In genomic region chr12:40714288-40714687, GRCm38 (mm10) we compare ENCODE assay signal across 29 mouse cellular contexts.
DNase-seq lines count a peak whose midpoint lies in the region; ATAC-seq and TF ChIP-seq lines count a peak whose summit lies in the region.
"Had no signal": no experiment of that assay in that cellular context is flagged by ENCODE, and none has a peak within 500 bp of the region (broad histone marks: within the 10 kb centered on the region; RNA-seq: fewer than 3 reads in every experiment).

No protein-coding gene starts in this region.

- 27% methylated on average over 5 of the region's 5 CpGs for WGBS in forebrain, embryonic 15.5 days
- WGBS in forebrain, embryonic 11.5 days, result 50% methylated on average over 5 of the region's 5 CpGs

- no peak overlapping the region for H3K9ac ChIP-seq in forebrain, embryonic 15.5 days (replicated peaks)
- H3K9ac ChIP-seq in forebrain, embryonic 11.5 days (ENCODE audit: low read length), result no peak overlapping the region
- H3K9ac ChIP-seq: embryonic facial prominence, embryonic 12.5 days; heart, embryonic 15.5 days; intestine, embryonic 15.5 days; liver, embryonic 14.5 days; lung, embryonic 14.5 days had no signal

- H3K27me3 ChIP-seq in forebrain, embryonic 15.5 days, result no peaks in the 10 kb centered on the region
- no peaks in the 10 kb centered on the region for H3K27me3 ChIP-seq in forebrain, embryonic 11.5 days (ENCODE audit: control insufficient read depth, insufficient read depth, low read length)
- H3K27me3 ChIP-seq: embryonic facial prominence, embryonic 12.5 days; heart, embryonic 15.5 days; intestine, embryonic 15.5 days had no signal

- TF ChIP-seq POLR2A in brain, embryonic 14.5 days (IDR thresholded peaks at IDR 0.05; ENCODE audit: borderline replicate concordance, extremely low read depth, insufficient read depth, insufficient read length, poor library complexity, severe bottlenecking), result no peak

- DNase-seq in forebrain, embryonic 11.5 days (ENCODE audit: low spot score), result no peak
- no peak for DNase-seq in layer of hippocampus, adult 2 months (ENCODE audit: low spot score in 2 of 2)
- DNase-seq in layer of hippocampus, postnatal 25 days (ENCODE audit: extremely low spot score in 1 of 2, low spot score in 1 of 2), result no peak
- peak; percentile 39 for DNase-seq in Muller cell, postnatal 12 days (ENCODE audit: inconsistent ontology term)
- peak; percentile 70 for DNase-seq in brain, embryonic 14.5 days (ENCODE audit: low read depth)
- DNase-seq in cerebellum, postnatal 25 days, result no peak
- DNase-seq in adrenal gland, postnatal 25 days, result no peak
- DNase-seq: adrenal gland, postnatal 14 days; cerebellum, adult 8-10 months; cerebellum, postnatal 36 days; embryo, embryonic 11 days; gastrocnemius, postnatal 14 days; heart, adult 11 months; kidney, adult 8-10 months; kidney, postnatal 4 days; liver; lung, embryonic 14.5 days; right cerebral cortex, adult 18-20 months; spleen, adult 18-20 months; thymus, postnatal 14 days had no signal

- no peak for TF ChIP-seq CTCF in layer of hippocampus, adult 2 months (conservative IDR thresholded peaks at IDR 0.05)
- no peak for TF ChIP-seq CTCF in brain, embryonic 14.5 days (IDR thresholded peaks at IDR 0.05; ENCODE audit: borderline replicate concordance, extremely low read depth, insufficient read depth, insufficient read length)

- H3K36me3 ChIP-seq in forebrain, embryonic 15.5 days, result no peaks in the 10 kb centered on the region
- H3K36me3 ChIP-seq in forebrain, embryonic 11.5 days (ENCODE audit: control insufficient read depth, insufficient read depth, low read length), result no peaks in the 10 kb centered on the region
- H3K36me3 ChIP-seq: heart, embryonic 10.5 days; heart, embryonic 15.5 days; intestine, embryonic 15.5 days had no signal

- H3K27ac ChIP-seq in forebrain, embryonic 15.5 days (replicated peaks), result peak overlapping the region; percentile 43; the same call in 1 of the 2 replicates
- no peak overlapping the region for H3K27ac ChIP-seq in forebrain, embryonic 11.5 days (ENCODE audit: low read depth, low read length)
- H3K27ac ChIP-seq in layer of hippocampus, adult 2 months, result peak overlapping the region; percentile 64; the same call in 1 of the 2 replicates
- H3K27ac ChIP-seq: embryonic facial prominence, embryonic 12.5 days; heart, embryonic 10.5 days; heart, embryonic 15.5 days; hindbrain, postnatal 0 days; intestine, embryonic 15.5 days; kidney, postnatal 0 days; liver, embryonic 14.5 days; midbrain, embryonic 10.5 days had no signal

- H3K9me3 ChIP-seq in forebrain, embryonic 15.5 days, result no peaks in the 10 kb centered on the region
- H3K9me3 ChIP-seq in forebrain, embryonic 11.5 days (ENCODE audit: control insufficient read depth, low read length), result no peaks in the 10 kb centered on the region
- H3K9me3 ChIP-seq: embryonic facial prominence, embryonic 12.5 days; heart, embryonic 10.5 days; heart, embryonic 15.5 days; intestine, embryonic 15.5 days; midbrain, embryonic 10.5 days had no signal

- no peak overlapping the region for H3K4me2 ChIP-seq in forebrain, embryonic 15.5 days (replicated peaks)
- H3K4me2 ChIP-seq in forebrain, embryonic 11.5 days (ENCODE audit: low read depth, low read length, severe bottlenecking), result no peak overlapping the region
- H3K4me2 ChIP-seq: embryonic facial prominence, embryonic 12.5 days; heart, embryonic 15.5 days; intestine, embryonic 15.5 days; lung, embryonic 14.5 days had no signal

- ATAC-seq in forebrain, embryonic 15.5 days (replicated peaks), result peak; percentile 35; the same call in 1 of the 2 replicates
- no peak for ATAC-seq in forebrain, embryonic 11.5 days (replicated peaks; ENCODE audit: low FRiP score)
- ATAC-seq: hindbrain, postnatal 0 days; intestine, embryonic 15.5 days had no signal

- H3K4me1 ChIP-seq in forebrain, embryonic 15.5 days, result peaks cover 5% of the 10 kb centered on the region; the same call in 1 of the 2 replicates
- no peaks in the 10 kb centered on the region for H3K4me1 ChIP-seq in forebrain, embryonic 11.5 days (replicated peaks; ENCODE audit: control insufficient read depth, insufficient read depth, low read length)
- H3K4me1 ChIP-seq: embryonic facial prominence, embryonic 12.5 days; heart, embryonic 10.5 days; heart, embryonic 15.5 days; intestine, embryonic 15.5 days; midbrain, embryonic 10.5 days had no signal

- no peak overlapping the region for H3K4me3 ChIP-seq in forebrain, embryonic 15.5 days
- H3K4me3 ChIP-seq in forebrain, embryonic 11.5 days (ENCODE audit: low read depth, low read length), result no peak overlapping the region
- no peak overlapping the region for H3K4me3 ChIP-seq in layer of hippocampus, adult 2 months
- H3K4me3 ChIP-seq: embryonic facial prominence, embryonic 12.5 days; heart, embryonic 10.5 days; heart, embryonic 15.5 days; intestine, embryonic 15.5 days; midbrain, embryonic 10.5 days had no signal

Comparison
In these comparisons a context has a peak if more than half of its experiments do, and no peak if none do; other contexts are left out.
1. DNase-seq: peak in Muller cell, postnatal 12 days (single experiment) and brain, embryonic 14.5 days (single experiment); none in forebrain, embryonic 11.5 days (single experiment), layer of hippocampus, adult 2 months (0 of 2), layer of hippocampus, postnatal 25 days (0 of 2), cerebellum, postnatal 25 days (0 of 2) and adrenal gland, postnatal 25 days (single experiment).